Mouse (Mus musculus): ENCODE data around the gene Col4a4. TPM values are rescaled to one million over a fixed set of nuclear protein-coding genes. Genes with fewer than 3 reads are reported as not detected.

The Col4a4 gene
- total RNA-seq (2015; ENCODE audit: low replicate concordance) (not detected in 2 replicates), total RNA-seq (2017; ENCODE audit: low replicate concordance) (0.09 TPM in 1 of 2 replicates, not detected in the other)

- ATAC-seq (replicated peaks; ENCODE audit: low FRiP score, poor library complexity, severe bottlenecking) = no peak
Observed at GRCm38 (mm10) chr1:82586713-82587399, at the start of gene Col4a4, which contains the start of gene Col4a3. Gene Col4a4 (minus strand): TSS chr1:82586849. Gene Col4a3 (plus strand): TSS chr1:82586921.

DNA sequence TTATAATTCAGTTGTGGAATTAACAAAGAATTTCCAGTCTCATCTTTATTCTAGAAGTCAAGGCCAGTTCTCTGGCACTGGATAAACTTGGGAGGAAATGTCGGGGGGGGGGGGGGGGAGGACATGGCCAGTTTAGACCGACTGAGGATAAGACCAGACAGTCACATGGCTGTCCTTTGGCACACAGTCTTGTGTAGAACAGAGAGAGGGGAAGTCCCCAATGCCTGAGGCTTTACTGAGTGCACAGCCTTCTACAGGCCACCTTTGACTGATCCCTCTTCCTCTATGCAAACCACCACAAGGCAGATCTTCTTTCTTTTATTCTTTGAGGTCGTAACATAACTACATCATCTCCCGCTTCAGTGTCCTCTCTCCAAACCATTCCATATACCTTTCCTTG, 49.7 kb upstream of the Col4a4 start:
- ATAC-seq (replicated peaks; ENCODE audit: low FRiP score, poor library complexity, severe bottlenecking) = no peak

- ATAC-seq (replicated peaks; ENCODE audit: low FRiP score, poor library complexity, severe bottlenecking) = no peak
Observed at GRCm38 (mm10) chr1:82635254-82635620, 48.6 kb upstream of the Col4a4 start.

DNA sequence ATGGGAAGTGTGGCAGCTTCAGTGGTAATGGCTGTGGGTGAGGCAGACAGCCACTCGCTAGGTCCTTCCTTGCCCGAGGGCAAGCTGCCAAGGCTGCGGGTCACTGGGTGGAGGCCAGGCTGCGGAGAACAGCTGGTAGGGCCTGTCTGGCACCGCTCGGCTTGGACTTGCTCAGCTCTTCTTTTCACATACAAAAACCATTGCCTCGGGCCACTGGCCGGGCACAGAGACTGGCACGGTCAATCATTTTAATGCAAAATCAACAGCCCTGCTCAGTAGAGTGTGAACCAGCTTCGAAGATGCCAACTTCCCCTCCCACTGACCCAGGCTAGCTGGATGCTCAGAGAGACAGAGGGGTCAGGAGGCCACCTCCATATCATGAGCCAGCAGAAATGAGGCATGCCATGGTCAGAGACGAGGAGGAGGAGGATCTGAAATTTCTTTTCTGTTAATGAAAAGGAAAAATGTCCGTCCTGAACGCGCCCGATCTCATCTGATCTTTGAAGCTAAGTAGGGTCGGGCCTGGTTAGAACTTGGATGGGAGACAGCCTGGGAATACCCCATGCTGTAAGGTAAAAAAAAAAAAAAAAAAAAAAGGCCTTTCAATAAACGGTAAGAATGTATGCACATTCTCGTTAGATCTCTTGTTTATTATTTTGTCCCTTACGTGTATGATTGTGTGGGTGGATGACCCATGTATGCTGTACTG, 48.0 kb upstream of the Col4a4 start:
- no peak for ATAC-seq (replicated peaks; ENCODE audit: low FRiP score, poor library complexity, severe bottlenecking)

GRCm38 (mm10) chr1:82631169-82631792, 44.6 kb upstream of the Col4a4 start:
- no peak for ATAC-seq (replicated peaks; ENCODE audit: low FRiP score, poor library complexity, severe bottlenecking)

DNA sequence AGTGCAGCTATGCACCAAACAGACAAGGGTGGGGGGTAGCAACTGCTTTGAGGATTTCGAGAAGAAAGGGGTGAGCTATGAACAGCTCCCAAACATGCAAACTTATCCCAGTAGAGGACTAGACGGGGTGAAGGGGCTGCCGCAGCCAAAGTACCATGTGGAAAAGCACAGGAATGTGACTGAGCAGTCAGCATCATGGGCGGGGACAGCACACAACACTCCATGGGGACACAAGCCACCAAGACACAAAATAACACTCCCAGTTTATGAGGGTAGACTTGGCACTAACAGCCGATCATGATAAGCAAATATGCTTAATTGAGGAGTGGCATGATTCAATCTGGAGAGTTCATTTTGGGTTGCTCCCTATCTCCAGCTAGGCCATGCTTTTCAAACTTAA, 42.8 kb upstream of the Col4a4 start:
- ATAC-seq (replicated peaks; ENCODE audit: low FRiP score, poor library complexity, severe bottlenecking) = no peak

- no peak for ATAC-seq (replicated peaks; ENCODE audit: low FRiP score, poor library complexity, severe bottlenecking)
Observed at GRCm38 (mm10) chr1:82627652-82628051, 41.0 kb upstream of the Col4a4 start.

DNA sequence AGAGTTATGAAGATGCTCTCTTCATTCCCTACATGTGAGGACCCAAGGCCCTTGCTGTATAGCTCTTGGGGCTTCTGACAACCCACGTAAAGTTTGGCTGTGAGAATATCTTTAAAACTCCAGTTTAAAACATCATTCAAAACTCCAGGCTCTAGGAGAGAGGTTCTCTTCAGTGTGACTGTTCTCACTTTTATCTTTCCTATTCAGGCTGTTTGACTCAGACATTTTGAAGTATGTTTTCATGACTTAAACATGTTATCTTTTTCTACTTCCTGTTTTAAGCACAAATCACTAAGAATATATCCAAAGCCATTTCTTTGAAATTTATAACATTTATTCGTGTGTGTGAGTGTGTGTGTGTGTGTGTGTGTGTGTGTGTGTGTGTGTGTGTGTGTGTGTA, 38.8 kb upstream of the Col4a4 start:
- no peak for ATAC-seq (replicated peaks; ENCODE audit: low FRiP score, poor library complexity, severe bottlenecking)

DNA sequence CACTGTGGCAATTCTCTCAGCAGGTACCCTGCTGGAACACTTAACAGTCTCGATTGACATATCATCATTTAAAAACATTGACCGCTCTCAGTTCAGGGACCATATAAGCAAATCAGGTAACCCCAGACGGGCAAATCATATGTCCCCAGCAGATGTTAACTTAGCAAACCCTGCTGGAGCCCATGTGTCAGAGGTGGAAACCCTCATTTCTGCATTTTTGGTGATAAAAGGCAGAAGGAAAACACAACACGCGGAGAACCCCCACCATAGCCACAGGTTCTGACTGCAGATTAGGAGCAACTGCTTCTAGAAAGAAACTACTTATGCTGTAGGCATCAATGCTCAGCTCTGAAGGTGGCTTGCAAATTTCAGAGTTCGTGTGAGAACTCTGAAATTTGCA, 38.3 kb upstream of the Col4a4 start:
- ATAC-seq (replicated peaks; ENCODE audit: low FRiP score, poor library complexity, severe bottlenecking) = no peak

GRCm38 (mm10) chr1:82619981-82620380, 33.3 kb upstream of the Col4a4 start:
- ATAC-seq (replicated peaks; ENCODE audit: low FRiP score, poor library complexity, severe bottlenecking) = no peak

- no peak for ATAC-seq (replicated peaks; ENCODE audit: low FRiP score, poor library complexity, severe bottlenecking)
Observed at GRCm38 (mm10) chr1:82618592-82618991, 31.9 kb upstream of the Col4a4 start.

- no peak for ATAC-seq (replicated peaks; ENCODE audit: low FRiP score, poor library complexity, severe bottlenecking)
Observed at GRCm38 (mm10) chr1:82618001-82618400, 31.4 kb upstream of the Col4a4 start.

- ATAC-seq (replicated peaks; ENCODE audit: low FRiP score, poor library complexity, severe bottlenecking) = no peak
Observed at GRCm38 (mm10) chr1:82612061-82612660, 25.5 kb upstream of the Col4a4 start.

DNA sequence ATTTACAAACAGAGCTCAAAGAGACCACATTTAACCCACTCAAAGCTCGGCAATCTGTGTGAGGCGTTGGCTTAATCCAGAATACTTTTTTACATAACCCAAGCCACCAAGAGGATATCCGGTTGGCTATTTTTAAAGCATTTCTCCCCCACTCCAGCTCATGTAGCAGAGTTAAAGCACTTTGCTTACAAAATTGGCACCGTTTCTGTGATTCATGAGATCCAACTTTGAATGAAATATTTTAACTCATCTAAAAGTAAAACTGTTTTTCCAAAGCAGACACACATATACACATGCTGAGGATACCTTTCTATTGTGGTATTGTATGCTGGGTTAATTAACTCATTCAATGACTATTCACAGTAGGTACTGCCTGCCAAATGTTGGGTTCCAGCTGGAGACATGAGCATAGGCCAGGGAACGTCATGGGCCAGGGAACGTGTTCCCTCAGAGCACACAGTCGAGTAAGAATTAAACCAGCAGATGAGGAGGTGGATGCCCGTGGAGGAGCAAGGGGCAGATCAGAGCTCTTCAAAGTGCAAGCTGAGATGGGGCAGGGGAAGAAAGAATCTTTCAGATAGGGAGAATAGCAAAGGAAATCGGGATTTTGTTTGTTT, 22.1 kb upstream of the Col4a4 start:
- ATAC-seq (replicated peaks; ENCODE audit: low FRiP score, poor library complexity, severe bottlenecking) = no peak

DNA sequence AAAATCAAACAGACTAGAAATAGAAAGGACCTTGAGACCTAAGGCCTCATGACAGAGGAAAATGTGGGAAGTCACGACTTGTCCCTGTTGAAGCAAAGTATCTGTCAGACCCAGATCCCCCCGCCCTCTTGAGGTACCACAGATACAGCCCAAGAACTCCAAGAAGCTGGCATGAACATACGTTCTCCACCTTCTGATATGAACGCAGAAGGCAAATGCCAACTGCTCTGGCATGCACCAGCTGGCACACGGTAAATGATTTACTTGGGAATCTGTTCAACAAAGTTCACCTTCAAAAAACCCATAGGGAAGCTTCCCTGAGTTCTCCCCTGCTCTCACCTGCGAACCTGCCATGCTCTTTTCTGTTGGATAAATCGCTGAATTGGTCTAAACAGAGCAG, 19.2 kb upstream of the Col4a4 start:
- ATAC-seq (replicated peaks; ENCODE audit: low FRiP score, poor library complexity, severe bottlenecking) = no peak

- no peak for ATAC-seq (replicated peaks; ENCODE audit: low FRiP score, poor library complexity, severe bottlenecking)
Observed at GRCm38 (mm10) chr1:82605347-82605746, 18.7 kb upstream of the Col4a4 start.

DNA sequence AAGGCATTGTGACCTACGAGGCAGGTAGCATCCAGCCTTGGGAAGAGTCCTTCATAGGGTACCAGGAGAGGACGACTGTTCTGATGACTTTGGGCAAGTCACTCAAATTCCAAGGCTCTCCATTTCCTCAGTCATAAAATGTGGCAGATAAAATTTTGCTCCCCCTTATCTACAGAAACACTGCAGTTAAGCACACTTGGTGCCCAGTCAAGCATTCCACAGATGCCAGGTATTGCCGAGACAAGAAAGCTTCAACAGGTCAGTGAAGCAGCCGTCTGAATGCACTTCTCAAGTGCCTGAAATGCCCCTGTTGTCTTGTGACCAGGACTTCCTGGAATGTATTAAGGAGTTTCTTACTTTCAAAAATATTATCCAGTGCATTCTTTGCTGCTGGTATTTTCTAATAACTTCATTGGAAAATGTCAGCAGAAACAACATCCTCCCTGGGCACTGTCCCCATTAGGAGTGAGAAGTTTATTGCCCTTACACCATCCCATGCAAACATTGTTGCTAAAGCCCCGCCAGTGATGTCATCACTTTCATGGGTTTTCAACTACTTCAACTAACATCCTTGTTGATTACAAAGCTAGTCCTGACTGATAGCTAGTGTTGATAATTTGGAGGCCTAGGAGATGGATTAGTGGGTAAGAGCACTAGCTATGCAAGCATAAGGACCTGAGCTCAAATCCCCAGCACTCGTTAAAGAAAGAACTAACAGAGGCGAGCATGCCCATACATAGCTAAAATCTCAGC, 16.7 kb upstream of the Col4a4 start:
- no peak for ATAC-seq (replicated peaks; ENCODE audit: low FRiP score, poor library complexity, severe bottlenecking)

DNA sequence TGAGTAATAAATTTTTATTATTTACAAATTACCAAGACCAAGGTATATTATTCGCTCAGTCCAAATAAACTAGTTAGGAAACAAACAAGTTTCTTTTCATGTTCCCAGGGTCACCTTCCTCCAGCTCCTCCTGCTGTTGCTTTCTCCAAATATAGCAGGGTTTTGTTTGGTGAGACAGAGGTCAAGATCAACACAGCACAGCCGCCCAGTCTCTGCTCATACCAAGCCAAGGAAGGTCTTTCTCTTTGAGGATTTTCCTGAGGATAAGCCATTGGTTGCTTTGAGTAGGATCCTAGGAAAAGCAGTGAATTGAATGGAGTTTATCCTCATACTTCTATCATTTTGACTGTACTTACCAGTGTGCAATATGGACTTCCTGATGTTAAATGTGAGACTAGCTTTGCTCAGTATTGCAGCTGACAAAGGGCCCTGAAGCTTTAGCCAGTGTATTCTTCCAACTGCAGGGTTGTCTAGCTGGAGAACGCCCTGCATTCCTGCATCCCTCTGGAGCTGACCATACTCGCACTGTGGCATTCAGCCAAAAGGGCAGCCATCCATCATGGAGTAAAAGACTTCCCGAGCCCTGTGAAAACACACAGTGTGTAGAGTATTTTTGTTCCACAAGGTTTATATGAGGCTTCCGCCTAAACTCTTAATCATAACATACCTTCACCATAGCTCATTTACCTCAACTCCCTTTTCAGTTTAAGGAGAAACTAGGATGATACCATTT, 10.4 kb upstream of the Col4a4 start:
- no peak for ATAC-seq (replicated peaks; ENCODE audit: low FRiP score, poor library complexity, severe bottlenecking)

DNA sequence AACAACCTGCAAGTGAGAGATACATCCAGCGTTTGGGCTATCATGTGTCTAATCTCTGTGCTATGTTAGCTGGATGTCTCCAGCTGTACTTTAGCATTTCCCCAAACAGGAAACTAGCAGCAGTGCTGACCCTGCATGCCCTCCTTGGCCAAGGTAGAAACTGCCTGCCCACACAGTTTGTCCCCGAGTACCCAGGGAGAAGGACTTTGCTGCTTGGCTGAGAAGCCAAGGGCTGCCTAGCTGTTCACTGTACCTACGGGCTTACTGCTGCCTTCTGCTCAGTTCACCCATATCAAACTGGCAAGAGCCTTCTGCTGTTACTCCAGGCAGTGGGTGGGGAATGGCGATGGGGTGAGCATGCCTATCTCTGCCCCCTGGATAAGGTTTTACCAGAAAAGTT, 3.6 kb upstream of the Col4a4 start:
- ATAC-seq (replicated peaks; ENCODE audit: low FRiP score, poor library complexity, severe bottlenecking) = no peak
